Mouse (Mus musculus): ENCODE measurements around the gene Crebbp.

Crebbp gene

GRCm38 (mm10) chr16:4044093-4044492 is 169.7 kb downstream of the Crebbp start:
- DNase-seq (ENCODE audit: low spot score in 2 of 2): no peak

GRCm38 (mm10) chr16:4041646-4042045 is 172.2 kb downstream of the Crebbp start:
- DNase-seq (ENCODE audit: low spot score in 2 of 2): no peak

- no peak for DNase-seq (ENCODE audit: low spot score in 2 of 2)
Observed at GRCm38 (mm10) chr16:4040206-4040605, 173.6 kb downstream of the Crebbp start.

GRCm38 (mm10) chr16:4037690-4038089 is 176.1 kb downstream of the Crebbp start:
- DNase-seq (ENCODE audit: low spot score in 2 of 2): no peak

GRCm38 (mm10) chr16:4036807-4037206 is 177.0 kb downstream of the Crebbp start, which contains the start of gene Dnase1:
Dnase1 (plus strand) TSS chr16:4036942.
- no peak for DNase-seq (ENCODE audit: low spot score in 2 of 2)

- no peak for DNase-seq (ENCODE audit: low spot score in 2 of 2)
Observed at GRCm38 (mm10) chr16:4035575-4035974, 178.2 kb downstream of the Crebbp start.

- no peak for DNase-seq (ENCODE audit: low spot score in 2 of 2)
Observed at GRCm38 (mm10) chr16:4034476-4034875, 179.3 kb downstream of the Crebbp start.

- no peak for DNase-seq (ENCODE audit: low spot score in 2 of 2)
Observed at GRCm38 (mm10) chr16:4033971-4034370, 179.8 kb downstream of the Crebbp start.

GRCm38 (mm10) chr16:4032341-4032748 is 181.5 kb downstream of the Crebbp start:
- no peak for DNase-seq (ENCODE audit: low spot score in 2 of 2)

GRCm38 (mm10) chr16:4031441-4032274 is 182.1 kb downstream of the Crebbp start:
- DNase-seq (ENCODE audit: low spot score in 2 of 2): no peak
